Mouse (Mus musculus): ENCODE data around the gene Hoxa7.

DNA sequence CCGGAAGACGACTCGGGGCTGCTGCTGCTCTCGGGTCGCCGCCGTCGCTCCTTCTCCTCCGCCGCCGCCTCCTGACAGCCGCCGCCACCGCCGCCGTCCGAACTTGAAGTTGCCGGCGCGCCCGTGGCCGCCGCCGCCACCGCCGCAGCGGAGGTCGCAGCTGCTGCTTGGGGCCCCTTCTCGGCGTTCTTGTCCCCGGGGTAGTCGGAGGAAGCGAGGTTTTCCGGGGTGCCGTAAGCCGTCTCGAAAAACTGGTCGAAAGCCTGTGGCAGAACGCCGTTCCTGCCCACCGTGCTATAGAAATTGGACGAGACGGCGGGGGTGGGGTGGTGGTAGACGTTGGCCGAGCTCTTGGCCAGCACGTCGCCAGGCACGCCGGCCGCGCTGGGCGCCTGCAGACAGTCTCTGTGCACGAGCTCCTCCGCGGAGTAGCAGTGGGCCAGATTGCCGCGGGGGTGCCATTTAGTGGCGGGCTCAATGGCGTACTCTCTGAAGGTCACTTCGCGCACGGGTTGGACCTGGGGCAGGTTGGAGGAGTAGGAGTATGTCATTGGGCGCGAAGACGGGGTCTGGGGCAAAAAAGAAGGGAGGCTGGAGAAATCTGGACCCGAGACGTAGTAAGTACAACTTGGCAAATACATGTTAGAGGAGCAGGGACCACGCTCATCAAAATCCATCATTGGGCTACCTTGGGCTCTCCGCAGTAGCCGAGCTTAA, 23.5 kb upstream of the Hoxa7 start:
- no peak for TF ChIP-seq POLR2A (IDR thresholded peaks at IDR 0.05; ENCODE audit: borderline replicate concordance, extremely low read depth, insufficient read depth, insufficient read length, poor library complexity, severe bottlenecking)
- no peak for TF ChIP-seq CTCF (IDR thresholded peaks at IDR 0.05; ENCODE audit: borderline replicate concordance, extremely low read depth, insufficient read depth, insufficient read length)
